Mouse (Mus musculus) kidney, postnatal 0 days (tissue): ENCODE measurements around the gene Tspoap1. TPM values are rescaled to one million over a fixed set of nuclear protein-coding genes. Genes with fewer than 3 reads are reported as not detected.
A peak's percentile ranks its signal among the peaks of the same experiment; 100 is the strongest.

Source experiments
- ATAC-seq: fragments of 200-750 bp; cut with Nextera tagmentation; replicated peaks from 2 replicates; pipeline ENCODE4 v1.8.0; 2017; ENCODE audit warnings: low read depth, moderate number of reproducible peaks, moderate TSS enrichment, moderate library complexity; ENCODE audit not compliant: low FRiP score
- DNase-seq: peaks from one replicate; pipeline ENCODE4 v3.0.0-alpha.2; 2016; ENCODE audit warnings: low spot score
- H3K27ac ChIP-seq: fragments of 300-500 bp; sonication (generic); 2 replicates; pipeline ENCODE4 v1.5.1; 2014; ENCODE audit warnings: mild to moderate bottlenecking
- H3K27me3 ChIP-seq: fragments of 300-500 bp; sonication (generic); 2 replicates; pipeline ENCODE4 v1.6.1; 2014; ENCODE audit warnings: low read length, mixed read lengths; ENCODE audit not compliant: insufficient read depth
- H3K36me3 ChIP-seq: fragments of 300-500 bp; sonication (generic); 2 replicates; pipeline ENCODE4 v1.6.1; 2014; ENCODE audit warnings: low read length, mixed read lengths; ENCODE audit not compliant: insufficient read depth
- H3K4me1 ChIP-seq: fragments of 300-500 bp; sonication (generic); replicated peaks from 2 replicates; pipeline ENCODE4 v1.6.1; 2014; ENCODE audit warnings: antibody characterized with exemption, low read length, mixed read lengths; ENCODE audit not compliant: insufficient read depth
- H3K4me2 ChIP-seq: fragments of 300-500 bp; sonication (generic); 2 replicates; pipeline ENCODE4 v1.6.1; 2014; ENCODE audit warnings: mild to moderate bottlenecking, low read length, moderate library complexity, mixed read lengths
- H3K4me3 ChIP-seq: fragments of 300-500 bp; sonication (generic); replicated peaks from 2 replicates; pipeline ENCODE4 v1.5.1; 2014; ENCODE audit warnings: low read depth, low read length
- H3K9ac ChIP-seq: fragments of 300-500 bp; sonication (generic); 2 replicates; pipeline ENCODE4 v1.6.1; 2014; ENCODE audit warnings: low read depth, low read length
- H3K9me3 ChIP-seq: fragments of 300-500 bp; sonication (generic); replicated peaks from 2 replicates; pipeline ENCODE4 v1.6.1; 2016; ENCODE audit warnings: low read length, inconsistent platforms, mixed read lengths
- CTCF ChIP-seq: IDR thresholded peaks from 2 replicates; pipeline ENCODE4 v1.5.1; 2016; ENCODE audit warnings: antibody characterized with exemption, low read depth, mild to moderate bottlenecking, moderate library complexity
- WGBS: fragments of 180-500 bp; shearing (Covaris S2); extraction: QIAGEN DNeasy Blood & Tissue Kit; methylation state at CpG from one replicate; pipeline ENCODE4 v1.1.7; 2014; 5-methylcytosine and 5-hydroxymethylcytosine counted together
- polyA plus RNA-seq: library from polyadenylated mRNA; unstranded; fragments of >200 nt; fragmentation: Nextera tagmentation; extraction: Ambion mirVana; gene quantifications from 2 replicates; pipeline ENCODE4 v1.2.1, GENCODE M21; 2015

Gene Tspoap1
- polyA plus RNA-seq, 1 experiment from 2014 or later, result 1.9 TPM

DNA sequence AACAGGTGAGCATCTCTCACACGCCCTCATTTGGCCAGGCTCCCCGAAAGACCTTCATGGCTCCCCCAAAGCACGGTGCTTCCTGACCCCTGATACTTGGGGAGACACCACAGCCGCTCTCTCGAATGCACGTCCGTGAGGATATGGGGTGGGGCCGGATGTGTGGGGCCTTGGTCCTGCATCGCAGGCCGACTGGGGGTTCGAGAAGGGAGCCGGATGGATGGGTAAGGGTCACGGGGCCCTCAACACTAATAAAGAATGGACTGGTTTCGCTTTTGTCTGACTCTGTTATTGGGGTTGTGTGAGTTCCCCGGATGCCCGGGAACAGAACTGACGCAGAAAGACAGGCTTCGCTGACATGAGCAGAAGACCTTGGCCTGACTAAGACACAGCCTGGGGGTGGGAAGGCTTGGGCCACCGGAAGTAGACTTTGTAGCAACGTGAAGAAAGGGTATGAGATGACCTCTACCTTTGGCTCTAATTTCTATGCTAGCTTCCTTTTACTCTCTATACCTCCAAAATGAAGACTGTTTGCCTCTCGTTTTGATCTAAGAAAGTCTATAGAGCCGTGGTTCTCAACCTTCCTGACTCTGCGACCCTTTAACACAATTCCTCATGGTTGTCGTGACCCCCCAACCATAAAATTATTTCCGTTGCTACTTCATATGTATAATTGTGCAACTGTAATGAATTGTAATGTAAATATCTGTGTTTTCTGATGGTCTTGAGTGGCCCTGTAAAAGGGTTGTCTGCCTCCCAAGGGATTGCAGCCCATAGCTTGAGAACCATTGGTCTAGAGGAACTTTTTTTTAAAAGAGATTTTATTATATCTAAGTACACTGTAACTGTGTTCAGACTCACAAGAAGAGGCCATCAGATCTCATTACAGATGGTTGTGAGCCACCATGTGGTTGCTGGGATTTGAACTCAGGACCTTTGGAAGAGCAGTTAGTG lies 3.1 kb upstream of the Tspoap1 start:
- TF ChIP-seq CTCF, result no peak
- DNase-seq (no peak), ATAC-seq (no peak)
- Histone ChIP-seq H3K27me3 (peaks cover 22% of the 10 kb centered on the region), H3K4me2 (no peak overlapping the region), H3K4me3 (no peak overlapping the region), H3K4me1 (no peaks in the 10 kb centered on the region), H3K27ac (no peak overlapping the region), H3K9ac (no peak overlapping the region), H3K9me3 (no peaks in the 10 kb centered on the region), H3K36me3 (no peaks in the 10 kb centered on the region)
- 86% methylated on average over 25 of the region's 25 CpGs for WGBS

DNA sequence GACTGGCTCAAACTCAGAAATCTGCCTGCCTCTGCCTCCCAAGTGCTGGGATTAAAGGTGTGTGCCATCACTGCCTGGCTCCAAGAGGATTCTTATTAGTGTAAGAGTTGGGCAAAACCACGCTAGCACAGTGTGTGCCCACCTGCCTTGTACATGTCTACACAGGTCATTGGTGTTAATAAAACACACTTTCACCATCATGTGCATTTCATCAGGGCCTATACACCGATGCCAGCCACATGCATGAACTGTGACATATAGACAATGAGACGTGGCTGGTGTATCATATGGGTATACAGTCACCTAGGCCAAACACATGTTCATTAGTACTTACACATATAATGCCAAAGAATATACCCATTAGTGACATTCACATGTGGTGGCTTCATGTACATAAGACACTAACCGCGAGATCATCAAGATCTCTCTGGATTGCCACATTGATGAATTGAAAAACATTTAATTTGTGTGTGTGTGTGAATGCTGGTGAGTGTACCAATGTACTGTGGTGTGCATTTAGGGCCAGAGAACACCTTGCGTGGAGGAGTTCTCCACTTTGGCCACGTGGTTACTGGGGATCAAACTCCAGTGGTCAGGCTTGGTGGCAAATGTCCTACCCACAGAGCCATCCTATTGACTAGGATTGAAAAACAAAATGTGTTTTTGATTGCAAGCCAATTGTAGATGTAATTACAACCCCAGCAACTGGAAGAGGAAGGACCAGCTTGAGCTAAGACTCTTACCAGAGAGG lies 2.0 kb upstream of the Tspoap1 start:
- Histone ChIP-seq H3K9ac (no peak overlapping the region), H3K4me3 (no peak overlapping the region), H3K27me3 (peaks cover 30% of the 10 kb centered on the region), H3K4me2 (no peak overlapping the region), H3K4me1 (no peaks in the 10 kb centered on the region), H3K27ac (no peak overlapping the region), H3K36me3 (no peaks in the 10 kb centered on the region), H3K9me3 (no peaks in the 10 kb centered on the region)
- ATAC-seq (no peak), DNase-seq (no peak)
- no peak for TF ChIP-seq CTCF
- 77% methylated on average over 7 of the region's 7 CpGs for WGBS

DNA sequence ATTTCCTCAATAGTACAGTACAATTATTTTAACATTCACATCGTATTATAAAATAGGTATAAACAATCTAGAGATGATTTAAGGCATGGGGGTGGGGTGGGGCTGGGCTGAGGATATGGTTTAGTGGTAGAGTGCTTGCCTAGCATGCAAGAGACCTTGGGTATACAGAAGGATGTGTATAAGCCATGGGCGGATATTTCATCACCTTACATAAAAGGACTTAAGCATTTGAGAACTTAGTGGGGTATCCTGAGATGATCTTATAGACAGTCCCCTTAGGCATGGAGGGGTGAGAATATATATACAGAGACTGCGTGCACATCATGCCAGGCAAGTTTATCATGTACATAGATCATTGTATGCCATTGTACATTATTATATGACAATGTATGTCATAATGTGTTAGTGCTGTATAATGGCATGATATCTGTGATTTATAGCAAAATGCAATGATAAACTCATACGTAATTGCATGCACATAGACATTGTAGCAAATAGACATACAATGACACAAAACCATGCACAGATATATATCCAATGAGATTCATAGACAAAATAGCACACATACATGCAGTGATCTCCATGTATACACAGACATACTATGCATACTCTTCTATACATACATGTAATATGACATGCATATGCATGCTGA lies 1.3 kb upstream of the Tspoap1 start:
- H3K4me2 ChIP-seq, result no peak overlapping the region
- H3K4me3 ChIP-seq, result no peak overlapping the region
- no peak overlapping the region for H3K9ac ChIP-seq
- H3K4me1 ChIP-seq, result 0 out of 2 replicates have a peak, but pooled peaks cover 7% of the 10 kb centered on the region
- no peaks in the 10 kb centered on the region for H3K36me3 ChIP-seq
- H3K9me3 ChIP-seq, result no peaks in the 10 kb centered on the region
- ATAC-seq (no peak), DNase-seq (no peak)
- no peak overlapping the region for H3K27ac ChIP-seq
- WGBS, result 78% methylated on average over 4 of the region's 4 CpGs
- TF ChIP-seq CTCF, result no peak
- H3K27me3 ChIP-seq, result peaks cover 30% of the 10 kb centered on the region

DNA sequence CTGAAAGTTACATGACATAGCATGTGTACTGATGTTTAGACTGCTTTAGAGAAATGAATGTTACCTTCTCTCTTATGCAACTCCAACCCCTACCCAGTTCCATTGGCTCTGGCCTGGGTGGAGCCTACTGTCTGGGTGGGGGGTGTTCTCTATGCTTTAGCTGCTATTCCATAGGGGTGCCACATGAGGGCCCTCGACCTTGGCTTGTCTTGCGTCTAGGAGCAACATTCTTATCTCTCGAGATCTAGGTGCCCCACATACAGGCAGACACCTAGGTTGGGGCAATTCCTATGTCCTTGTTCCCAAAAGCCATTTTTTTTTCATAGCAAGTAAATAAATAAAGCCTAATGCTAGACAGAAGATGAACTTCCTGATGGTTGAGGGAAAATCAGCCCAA lies 734 bp upstream of the Tspoap1 start:
- peaks cover 34% of the 10 kb centered on the region for H3K27me3 ChIP-seq
- H3K4me2 ChIP-seq, result no peak overlapping the region
- DNase-seq (no peak), ATAC-seq (no peak)
- no peak overlapping the region for H3K4me3 ChIP-seq
- no peaks in the 10 kb centered on the region for H3K36me3 ChIP-seq
- TF ChIP-seq CTCF, result peak; percentile 46
- WGBS, result 6% methylated on average over 3 of the region's 3 CpGs
- no peaks in the 10 kb centered on the region for H3K9me3 ChIP-seq
- no peak overlapping the region for H3K9ac ChIP-seq
- peaks cover 10% of the 10 kb centered on the region; the same call in 1 of the 2 replicates for H3K4me1 ChIP-seq
- no peak overlapping the region for H3K27ac ChIP-seq

DNA sequence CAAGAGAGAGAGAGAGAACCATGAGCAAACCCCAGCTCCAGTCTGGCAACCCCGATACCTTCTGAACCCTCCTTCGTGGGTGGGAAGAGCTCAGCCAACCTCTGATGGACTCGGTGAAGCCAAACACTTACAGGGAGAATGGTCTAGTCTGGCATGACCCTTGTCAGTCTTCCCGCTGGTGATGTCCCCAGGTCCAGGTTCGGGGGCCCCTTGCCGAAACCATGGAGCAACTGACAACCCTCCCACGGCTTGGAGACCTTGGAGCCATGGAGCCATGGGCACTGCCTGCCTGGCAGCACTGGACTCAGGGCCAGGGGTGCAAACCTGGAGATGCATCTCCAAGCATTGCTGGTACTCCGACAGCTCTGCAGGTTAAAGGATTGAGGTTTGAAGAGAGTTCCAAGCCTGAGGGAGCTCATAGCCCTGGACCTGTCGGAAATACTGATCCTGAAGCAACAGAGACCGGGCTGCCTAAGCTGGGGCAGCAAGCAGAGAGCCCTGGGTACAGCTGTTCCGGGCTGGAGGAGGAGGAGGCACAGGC lies 910 bp downstream of the Tspoap1 start:
- Histone ChIP-seq H3K4me1 (peaks cover 12% of the 10 kb centered on the region; the same call in 1 of the 2 replicates), H3K36me3 (no peaks in the 10 kb centered on the region), H3K27ac (no peak overlapping the region), H3K4me3 (no peak overlapping the region), H3K4me2 (no peak overlapping the region), H3K9me3 (no peaks in the 10 kb centered on the region), H3K27me3 (peaks cover 41% of the 10 kb centered on the region), H3K9ac (no peak overlapping the region)
- ATAC-seq, result no peak
- DNase-seq, result no peak
- WGBS, result 70% methylated on average over 11 of the region's 11 CpGs
- no peak for TF ChIP-seq CTCF
